Mouse (Mus musculus) testis, adult 2 months (tissue): ENCODE results near the gene Galk1.

Experiments used
- CTCF ChIP-seq: fragments of 200-500 bp; IDR thresholded peaks from 2 replicates; pipeline ENCODE4 v1.5.1; 2012; ENCODE audit warnings: low read depth, mild to moderate bottlenecking, inconsistent platforms, low read length, moderate library complexity; ENCODE audit not compliant: control insufficient read depth, insufficient read depth, insufficient replicate concordance
- POLR2A ChIP-seq: fragments of 200-500 bp; IDR thresholded peaks from 2 replicates; pipeline ENCODE4 v1.6.1; 2012; ENCODE audit warnings: low read depth, mild to moderate bottlenecking, inconsistent platforms, low read length, moderate library complexity; ENCODE audit not compliant: control insufficient read depth

GRCm38 (mm10) chr11:115962651-115963412 is 49.7 kb downstream of the Galk1 start:
- TF ChIP-seq POLR2A (no peak), CTCF (no peak)
